Mouse (Mus musculus) forebrain, embryonic 12.5 days (tissue): ENCODE measurements around the gene Gm9821. TPM values are rescaled to one million over a fixed set of nuclear protein-coding genes. Genes with fewer than 3 reads are reported as not detected.
A peak's percentile ranks its signal among the peaks of the same experiment; 100 is the strongest.

Source experiments
- ATAC-seq: fragments of 200-750 bp; cut with Nextera tagmentation; 2 replicates; pipeline ENCODE4 v1.8.0; 2017; ENCODE audit warnings: moderate TSS enrichment; ENCODE audit not compliant: low FRiP score
- H3K27ac ChIP-seq: fragments of 300-500 bp; sonication (generic); 2 replicates; pipeline ENCODE4 v1.5.1; 2016; ENCODE audit warnings: mild to moderate bottlenecking
- H3K27me3 ChIP-seq: fragments of 300-500 bp; sonication (generic); 2 replicates; pipeline ENCODE4 v1.6.1; 2016; ENCODE audit warnings: mild to moderate bottlenecking
- H3K36me3 ChIP-seq: fragments of 300-500 bp; sonication (generic); replicated peaks from 2 replicates; pipeline ENCODE4 v1.6.1; 2016; ENCODE audit warnings: mild to moderate bottlenecking
- H3K4me1 ChIP-seq: fragments of 300-500 bp; sonication (generic); 2 replicates; pipeline ENCODE4 v1.6.1; 2016
- H3K4me2 ChIP-seq: fragments of 300-500 bp; sonication (generic); 2 replicates; pipeline ENCODE4 v1.6.1; 2016; ENCODE audit warnings: mild to moderate bottlenecking, moderate library complexity
- H3K4me3 ChIP-seq: fragments of 300-500 bp; sonication (generic); replicated peaks from 2 replicates; pipeline ENCODE4 v1.5.1; 2016; ENCODE audit warnings: mild to moderate bottlenecking
- H3K9ac ChIP-seq: fragments of 300-500 bp; sonication (generic); 2 replicates; pipeline ENCODE4 v1.6.1; 2016; ENCODE audit warnings: mild to moderate bottlenecking
- H3K9me3 ChIP-seq: fragments of 300-500 bp; sonication (generic); 2 replicates; pipeline ENCODE4 v1.6.1; 2016
- WGBS: fragments of 180-500 bp; shearing (Covaris S2); methylation state at CpG from one replicate; pipeline ENCODE4 v1.1.7; 2016; 5-methylcytosine and 5-hydroxymethylcytosine counted together
- polyA plus RNA-seq: library from polyadenylated mRNA; unstranded; fragments of >200 nt; fragmentation: Nextera tagmentation; extraction: Ambion mirVana; gene quantifications from 2 replicates; pipeline ENCODE4 v1.2.1, GENCODE M21; 2016

Gene Gm9821
- polyA plus RNA-seq, 1 experiment from 2014 or later, result 0.52 TPM

DNA sequence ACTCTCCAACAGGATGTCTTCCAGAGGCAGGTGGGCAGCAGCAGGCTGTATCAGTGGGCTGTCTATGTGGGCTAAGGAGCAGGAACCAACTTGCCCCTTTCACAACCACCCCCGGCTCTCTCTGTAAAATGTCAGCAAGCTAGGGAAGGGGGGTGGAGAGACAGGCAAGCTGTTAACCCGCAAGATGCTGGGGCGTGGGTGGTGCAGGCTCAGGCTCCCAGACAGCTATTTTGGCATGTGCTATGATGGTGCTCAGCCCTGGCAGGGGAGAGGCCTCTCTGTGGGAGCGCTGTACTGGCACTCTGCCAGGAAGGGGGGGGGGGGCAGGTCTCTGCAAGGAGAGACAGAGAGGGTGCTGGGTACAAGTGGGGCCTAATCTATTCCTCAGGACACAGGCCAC, 11.6 kb downstream of the Gm9821 start:
- Histone ChIP-seq H3K36me3 (no peaks in the 10 kb centered on the region), H3K27me3 (no peaks in the 10 kb centered on the region), H3K9ac (0 out of 2 replicates have a peak overlapping the region, but pooled peaks have one; percentile 21), H3K4me1 (peaks cover 30% of the 10 kb centered on the region), H3K4me3 (no peak overlapping the region), H3K27ac (peak overlapping the region; percentile 68), H3K9me3 (no peaks in the 10 kb centered on the region), H3K4me2 (no peak overlapping the region)
- WGBS, result 49% methylated on average over 4 of the region's 4 CpGs
- ATAC-seq, result peak; percentile 66

DNA sequence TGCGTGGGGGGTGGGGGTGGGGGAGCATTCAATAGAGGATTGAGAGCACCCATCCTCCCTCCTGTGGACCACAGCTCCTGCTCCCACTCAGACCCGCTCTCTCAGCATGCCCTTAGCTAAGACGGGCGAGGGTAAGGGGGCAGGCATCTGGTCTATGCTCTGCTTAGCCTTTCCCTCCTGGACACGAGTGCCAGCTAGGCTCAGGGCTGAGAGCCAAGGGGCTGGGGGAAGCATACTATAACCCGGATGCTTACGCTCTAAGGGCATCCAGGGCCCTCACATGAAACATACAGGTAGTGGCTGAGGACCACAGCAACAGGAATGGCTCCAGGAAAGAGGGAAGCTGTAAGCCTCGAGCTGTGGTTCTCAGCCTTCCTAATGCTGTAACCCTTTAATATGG, 12.5 kb downstream of the Gm9821 start:
- Histone ChIP-seq H3K27me3 (no peaks in the 10 kb centered on the region), H3K36me3 (no peaks in the 10 kb centered on the region), H3K4me2 (no peak overlapping the region), H3K4me1 (peaks cover 38% of the 10 kb centered on the region), H3K9me3 (no peaks in the 10 kb centered on the region), H3K9ac (peak overlapping the region; percentile 18; the same call in 1 of the 2 replicates), H3K27ac (no peak overlapping the region), H3K4me3 (no peak overlapping the region)
- WGBS, result 87% methylated on average over 8 of the region's 8 CpGs
- ATAC-seq, result no peak

DNA sequence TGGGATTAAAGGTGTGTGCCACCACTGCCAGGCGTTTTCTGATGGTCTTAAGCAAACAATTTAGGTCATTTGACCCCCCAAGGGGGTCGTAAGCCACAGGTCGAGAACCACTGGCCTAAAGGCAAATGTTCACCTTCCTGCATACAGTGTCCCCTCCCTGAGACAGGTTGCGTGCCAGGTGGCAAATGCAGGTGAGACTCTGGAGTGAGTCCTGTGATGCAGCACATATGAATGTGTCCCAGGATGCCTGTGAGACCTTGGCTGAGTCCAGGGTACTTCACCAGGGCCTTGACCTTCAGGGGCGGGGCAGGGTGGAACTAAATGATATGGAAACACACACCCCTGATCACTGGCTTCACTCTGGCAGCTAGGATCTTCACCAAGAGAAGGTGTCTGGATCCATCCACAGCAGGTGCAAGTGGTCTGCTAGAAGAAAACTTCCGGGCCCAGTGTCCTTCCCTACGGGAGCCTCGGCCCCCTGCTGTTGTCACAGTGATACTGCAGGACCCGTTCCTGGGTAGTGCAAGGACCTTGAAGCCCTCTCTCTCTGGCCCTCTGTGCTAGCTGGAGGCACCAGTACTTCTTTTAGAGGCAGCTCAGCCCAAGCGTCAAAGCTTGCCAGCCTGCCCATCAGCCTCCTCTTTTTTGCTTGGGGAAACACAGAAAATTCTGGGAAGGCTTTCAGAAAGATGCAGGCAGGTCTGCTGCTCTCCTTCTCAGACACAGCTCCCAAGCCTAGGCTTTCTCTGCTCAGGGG, 13.4 kb downstream of the Gm9821 start:
- H3K36me3 ChIP-seq, result no peaks in the 10 kb centered on the region
- H3K4me1 ChIP-seq, result peaks cover 38% of the 10 kb centered on the region
- no peak overlapping the region for H3K27ac ChIP-seq
- WGBS, result 50% methylated on average over 10 of the region's 10 CpGs
- H3K4me3 ChIP-seq, result no peak overlapping the region
- no peaks in the 10 kb centered on the region for H3K9me3 ChIP-seq
- H3K9ac ChIP-seq, result no peak overlapping the region
- no peak overlapping the region for H3K4me2 ChIP-seq
- no peaks in the 10 kb centered on the region for H3K27me3 ChIP-seq
- ATAC-seq, result no peak

DNA sequence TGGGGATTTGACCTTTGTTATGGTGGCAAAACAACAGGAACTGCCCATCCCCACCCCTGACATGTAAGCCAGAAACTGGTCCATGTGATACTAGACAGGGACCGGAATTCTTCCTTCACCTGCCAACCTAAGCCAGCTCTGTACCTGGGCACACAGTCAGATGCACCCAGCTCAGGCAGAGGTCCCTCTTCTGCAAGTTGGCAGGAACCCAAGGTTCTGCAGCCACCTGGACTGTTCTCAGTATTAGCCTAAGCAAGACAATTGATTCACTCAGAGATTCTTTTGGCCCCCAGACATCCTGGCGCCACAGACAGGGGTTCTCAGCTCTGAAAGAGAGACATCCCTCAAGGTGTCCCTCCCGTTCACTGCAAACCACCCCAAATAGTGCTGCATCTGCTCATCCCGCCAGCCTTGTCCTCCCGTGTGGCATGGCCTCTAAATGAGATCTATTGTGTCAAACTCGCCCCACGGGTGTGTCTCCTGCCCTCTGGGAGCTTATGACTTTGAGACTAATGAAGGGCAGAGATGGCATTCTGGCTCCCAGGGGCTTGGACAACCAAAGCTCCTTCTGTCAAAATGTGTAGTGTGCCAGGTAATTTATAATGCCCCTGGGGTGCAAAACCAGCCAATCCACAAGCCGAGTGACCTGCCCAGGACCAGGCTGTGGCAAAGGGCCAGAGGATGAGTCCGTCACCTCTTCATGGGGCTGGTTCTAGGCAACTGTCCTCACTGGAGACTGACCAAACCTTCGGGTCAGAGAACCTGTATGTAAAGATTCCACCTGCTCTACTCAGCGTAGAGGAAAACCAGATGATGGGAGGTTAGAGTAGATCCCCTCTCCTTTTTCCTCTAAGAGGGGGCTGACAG, 14.3 kb downstream of the Gm9821 start:
- no peak overlapping the region for H3K27ac ChIP-seq
- no peak overlapping the region for H3K4me2 ChIP-seq
- H3K36me3 ChIP-seq, result no peaks in the 10 kb centered on the region
- H3K9ac ChIP-seq, result no peak overlapping the region
- peaks cover 5% of the 10 kb centered on the region for H3K27me3 ChIP-seq
- H3K9me3 ChIP-seq, result no peaks in the 10 kb centered on the region
- 83% methylated on average over 11 of the region's 11 CpGs for WGBS
- no peak overlapping the region for H3K4me3 ChIP-seq
- H3K4me1 ChIP-seq, result peaks cover 38% of the 10 kb centered on the region
- ATAC-seq, result no peak

DNA sequence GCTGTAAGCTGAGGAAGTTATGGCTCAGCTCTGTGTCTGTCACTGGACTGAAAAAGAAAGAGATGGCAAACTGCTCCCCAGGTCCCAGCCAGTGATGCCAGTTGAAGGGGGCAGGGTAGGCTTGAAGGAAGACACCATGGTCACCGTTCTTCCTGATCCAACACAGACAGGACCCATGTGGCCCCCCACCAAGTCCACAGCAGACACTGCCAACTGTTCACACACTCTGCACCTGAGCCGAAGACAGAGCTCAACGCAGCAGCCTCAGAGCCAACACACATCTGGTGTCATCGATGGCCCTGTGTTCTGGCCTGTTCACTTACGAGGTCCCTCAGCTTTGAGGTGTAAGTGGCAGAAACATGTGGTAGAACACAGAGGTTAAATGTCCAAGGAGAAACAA, 15.0 kb downstream of the Gm9821 start:
- no peaks in the 10 kb centered on the region for H3K36me3 ChIP-seq
- H3K27ac ChIP-seq, result no peak overlapping the region
- WGBS, result 89% methylated on average over 5 of the region's 5 CpGs
- no peak for ATAC-seq
- peaks cover 12% of the 10 kb centered on the region for H3K27me3 ChIP-seq
- no peak overlapping the region for H3K9ac ChIP-seq
- H3K4me2 ChIP-seq, result no peak overlapping the region
- peaks cover 38% of the 10 kb centered on the region for H3K4me1 ChIP-seq
- H3K4me3 ChIP-seq, result no peak overlapping the region
- H3K9me3 ChIP-seq, result no peaks in the 10 kb centered on the region

DNA sequence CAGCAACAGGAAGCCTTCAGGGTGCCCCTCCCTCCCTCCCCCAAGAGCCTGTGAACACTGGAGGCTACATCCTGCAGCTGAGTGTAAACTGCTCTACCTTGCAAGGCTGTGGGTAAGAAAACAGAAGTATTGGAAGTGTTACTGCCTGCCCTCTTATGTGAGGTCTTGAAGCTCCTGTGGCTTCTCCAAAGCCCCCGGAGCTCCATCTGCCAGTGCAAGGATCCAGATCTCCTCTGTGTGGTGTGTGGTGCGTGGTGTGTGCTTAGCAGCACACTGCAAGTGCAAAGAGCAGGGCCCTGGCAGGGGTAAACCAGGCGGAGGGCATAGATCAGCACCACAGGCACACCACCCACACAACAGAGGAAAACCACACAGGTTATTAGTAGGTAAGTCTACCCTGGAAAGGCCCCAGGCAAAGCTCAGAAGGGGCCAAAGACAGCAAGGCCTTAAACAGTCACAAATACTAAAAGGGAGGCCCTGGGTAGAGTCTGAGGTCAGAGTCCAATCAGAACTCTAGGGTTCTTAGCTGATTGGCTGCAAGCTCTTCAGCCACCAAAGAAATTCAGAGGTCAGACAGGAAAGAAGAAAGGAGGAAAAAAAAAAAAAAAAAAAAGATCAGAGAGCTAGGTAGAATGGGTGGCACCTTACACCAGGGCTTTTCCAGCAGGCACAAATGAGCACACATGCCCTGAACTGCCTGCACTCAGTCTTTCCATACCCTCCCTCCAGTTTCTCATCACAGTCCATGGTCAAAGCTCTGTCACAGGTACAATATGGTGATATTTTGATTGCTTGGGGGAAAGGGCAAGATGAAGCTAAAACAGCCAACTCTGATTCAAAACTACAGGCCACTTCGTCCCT, 16.6 kb downstream of the Gm9821 start:
- peak overlapping the region; percentile 92 for H3K9ac ChIP-seq
- H3K9me3 ChIP-seq, result no peaks in the 10 kb centered on the region
- H3K4me2 ChIP-seq, result peak overlapping the region; percentile 90
- ATAC-seq, result no peak
- peaks cover 34% of the 10 kb centered on the region for H3K4me1 ChIP-seq
- no peaks in the 10 kb centered on the region for H3K36me3 ChIP-seq
- no peak overlapping the region for H3K27ac ChIP-seq
- 65% methylated on average over 4 of the region's 4 CpGs for WGBS
- peak overlapping the region; percentile 87 for H3K4me3 ChIP-seq
- H3K27me3 ChIP-seq, result peaks cover 21% of the 10 kb centered on the region

DNA sequence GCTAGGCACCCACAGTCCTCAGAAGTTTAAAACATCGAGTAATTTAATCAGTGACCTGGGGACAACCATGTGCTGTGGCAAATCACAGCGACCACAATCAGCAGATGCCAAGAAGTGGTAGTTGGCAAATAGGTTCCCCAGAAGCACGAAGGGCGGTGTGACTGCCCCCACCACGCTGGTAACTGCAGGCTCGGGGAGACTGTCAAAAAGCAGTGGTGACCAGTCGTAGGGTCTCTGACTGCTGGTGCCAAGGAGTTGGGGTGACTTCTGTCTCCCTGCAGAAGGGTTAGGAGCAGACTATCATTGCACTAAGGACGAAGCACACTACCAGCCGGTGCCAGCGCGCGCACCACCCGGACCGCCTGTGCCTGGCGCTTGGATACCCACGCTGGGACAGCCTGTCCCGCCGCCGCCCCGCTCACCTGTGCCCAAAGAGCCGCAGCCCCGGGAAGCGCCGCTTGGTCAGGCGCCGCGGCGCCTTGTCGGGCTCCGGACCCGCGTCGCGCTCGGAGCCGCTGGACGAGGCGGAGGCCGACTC, 17.4 kb downstream of the Gm9821 start:
- Histone ChIP-seq H3K9me3 (no peaks in the 10 kb centered on the region), H3K27me3 (peaks cover 21% of the 10 kb centered on the region), H3K36me3 (no peaks in the 10 kb centered on the region), H3K27ac (peak overlapping the region; percentile 78), H3K4me2 (peak overlapping the region; percentile 90), H3K4me1 (peaks cover 29% of the 10 kb centered on the region), H3K9ac (peak overlapping the region; percentile 92), H3K4me3 (peak overlapping the region; percentile 87)
- ATAC-seq, result no peak; the same call in 1 of the 2 replicates
- under 1% methylated on average over 39 of the region's 39 CpGs for WGBS

DNA sequence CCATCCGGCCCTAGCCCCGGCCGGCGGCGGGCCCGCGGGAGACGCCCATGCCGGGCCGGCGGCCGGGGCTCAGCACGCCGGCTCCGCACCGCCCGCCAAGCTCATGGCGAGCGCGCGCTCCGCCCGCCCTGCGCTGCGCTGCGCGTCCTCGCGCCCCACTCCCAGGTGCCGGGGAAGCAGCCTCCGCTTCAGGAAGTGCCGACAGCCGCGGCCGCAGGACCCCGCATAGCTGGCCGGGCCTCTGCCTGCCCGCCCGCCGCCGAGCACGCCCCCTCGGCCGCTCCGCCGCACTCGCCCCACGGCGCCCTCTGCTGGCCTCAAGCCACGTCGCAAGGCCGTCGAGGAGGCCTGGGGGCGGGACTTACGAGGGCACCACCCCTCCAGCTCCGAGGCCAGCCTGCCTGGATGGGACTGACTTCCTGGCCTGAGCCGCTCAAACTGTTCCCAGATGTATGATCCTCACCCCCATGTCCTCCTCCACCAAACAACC, 18.0 kb downstream of the Gm9821 start:
- Histone ChIP-seq H3K27me3 (peaks cover 21% of the 10 kb centered on the region), H3K9me3 (no peaks in the 10 kb centered on the region), H3K9ac (peak overlapping the region; percentile 92), H3K4me1 (peaks cover 29% of the 10 kb centered on the region), H3K36me3 (no peaks in the 10 kb centered on the region), H3K4me3 (peak overlapping the region; percentile 87), H3K4me2 (peak overlapping the region; percentile 90), H3K27ac (peak overlapping the region; percentile 78)
- WGBS, result under 1% methylated on average over 54 of the region's 57 CpGs
- ATAC-seq, result peak; percentile 94

DNA sequence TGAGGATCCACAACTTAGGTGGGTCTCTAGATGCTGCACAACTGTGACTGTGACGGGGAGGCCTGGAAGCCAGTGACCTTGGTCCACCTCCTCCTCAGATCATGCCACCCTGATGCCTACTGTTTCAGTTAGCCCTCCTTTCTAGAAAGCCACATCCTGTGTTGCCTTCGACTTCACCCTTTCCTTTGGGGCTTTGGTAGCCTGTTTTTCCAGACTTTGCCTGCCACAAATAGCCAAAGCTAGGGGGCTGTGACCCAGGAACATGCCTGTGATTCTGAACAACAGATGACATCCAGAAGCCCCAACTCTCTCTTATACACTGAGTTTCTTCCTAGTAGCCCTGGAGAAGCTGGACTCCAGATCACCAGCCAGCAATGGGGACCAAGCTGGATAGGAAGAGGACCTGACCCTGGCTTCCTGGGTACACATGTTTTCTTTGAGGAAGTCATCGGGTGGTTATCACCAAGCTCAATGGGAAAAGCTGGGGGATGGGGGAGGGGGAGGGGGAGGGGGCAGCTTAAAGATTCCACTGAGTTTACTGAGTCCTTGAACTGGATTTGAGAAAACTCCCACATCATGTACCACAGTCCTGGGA, 19.2 kb downstream of the Gm9821 start:
- Histone ChIP-seq H3K4me1 (peaks cover 18% of the 10 kb centered on the region), H3K9me3 (no peaks in the 10 kb centered on the region), H3K4me3 (no peak overlapping the region), H3K27me3 (peaks cover 21% of the 10 kb centered on the region), H3K9ac (no peak overlapping the region), H3K4me2 (0 out of 2 replicates have a peak overlapping the region, but pooled peaks have one; percentile 4), H3K27ac (no peak overlapping the region), H3K36me3 (no peaks in the 10 kb centered on the region)
- 83% methylated on average over 3 of the region's 3 CpGs for WGBS
- ATAC-seq, result no peak

DNA sequence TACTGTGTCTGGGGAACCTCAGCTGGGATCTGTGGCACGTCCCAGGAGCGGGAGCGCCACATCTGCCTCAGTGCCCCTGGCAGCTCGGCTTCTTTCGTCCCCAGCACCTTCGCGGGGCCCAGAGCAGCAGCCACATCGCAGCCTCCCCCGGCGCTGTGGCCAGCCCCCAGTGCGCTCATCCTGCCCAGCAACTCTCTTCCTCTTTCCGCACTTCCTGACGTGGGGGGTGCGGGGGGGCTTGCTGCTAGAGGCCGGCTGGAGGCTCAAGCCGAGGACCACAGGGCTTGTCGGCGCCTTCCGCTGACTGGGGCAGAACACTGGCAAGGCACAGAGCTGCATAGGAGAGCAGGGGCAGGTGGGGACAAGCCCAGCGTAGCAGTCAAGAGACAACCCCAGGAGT, 19.9 kb downstream of the Gm9821 start:
- H3K4me1 ChIP-seq, result peaks cover 13% of the 10 kb centered on the region
- ATAC-seq, result no peak
- H3K27me3 ChIP-seq, result peaks cover 27% of the 10 kb centered on the region
- H3K4me2 ChIP-seq, result 0 out of 2 replicates have a peak overlapping the region, but pooled peaks have one; percentile 4
- 23% methylated on average over 20 of the region's 20 CpGs for WGBS
- no peak overlapping the region for H3K27ac ChIP-seq
- H3K4me3 ChIP-seq, result no peak overlapping the region
- no peaks in the 10 kb centered on the region for H3K36me3 ChIP-seq
- peak overlapping the region; percentile 27; the same call in 1 of the 2 replicates for H3K9ac ChIP-seq
- no peaks in the 10 kb centered on the region for H3K9me3 ChIP-seq

DNA sequence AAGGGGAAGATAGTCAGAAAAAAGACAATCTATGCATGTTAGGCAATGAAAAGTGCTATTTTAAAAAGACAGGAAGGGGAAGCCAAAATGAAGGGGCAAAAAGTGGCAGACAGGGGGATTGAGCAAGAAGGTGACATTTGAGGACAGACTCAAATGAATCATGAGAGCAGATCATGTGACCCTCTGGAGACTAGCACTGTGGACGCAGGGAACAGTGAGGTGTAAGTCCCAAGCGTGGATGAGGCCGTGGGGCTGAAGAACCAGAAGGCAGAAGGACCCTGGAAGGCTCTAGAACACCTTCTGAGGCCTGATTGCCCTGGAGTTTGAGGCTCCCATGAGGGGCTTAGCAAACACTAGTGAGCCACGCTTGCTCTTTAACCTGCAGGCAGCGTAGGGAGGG, 20.9 kb downstream of the Gm9821 start:
- Histone ChIP-seq H3K27ac (no peak overlapping the region), H3K9ac (no peak overlapping the region), H3K9me3 (no peaks in the 10 kb centered on the region), H3K36me3 (no peaks in the 10 kb centered on the region), H3K4me2 (no peak overlapping the region), H3K4me3 (no peak overlapping the region), H3K27me3 (peaks cover 35% of the 10 kb centered on the region), H3K4me1 (peaks cover 19% of the 10 kb centered on the region)
- WGBS, result 80% methylated on average over 5 of the region's 5 CpGs
- no peak for ATAC-seq
